Mouse (Mus musculus) cortical plate, adult 2 months (tissue): Measurements from ENCODE around the gene Unc5a.

Experiments used
- CTCF ChIP-seq: fragments of 200-500 bp; IDR thresholded peaks from 2 replicates; pipeline ENCODE4 v1.5.1; 2011; ENCODE audit warnings: mild to moderate bottlenecking, control low read depth, low read length; ENCODE audit not compliant: insufficient read depth; ENCODE audit errors: extremely low read depth
- POLR2A ChIP-seq: fragments of 200-500 bp; IDR thresholded peaks from 2 replicates; pipeline ENCODE4 v1.6.1; 2011; ENCODE audit warnings: mild to moderate bottlenecking, low read length, control low read depth; ENCODE audit not compliant: insufficient read depth; ENCODE audit errors: extremely low read depth

DNA sequence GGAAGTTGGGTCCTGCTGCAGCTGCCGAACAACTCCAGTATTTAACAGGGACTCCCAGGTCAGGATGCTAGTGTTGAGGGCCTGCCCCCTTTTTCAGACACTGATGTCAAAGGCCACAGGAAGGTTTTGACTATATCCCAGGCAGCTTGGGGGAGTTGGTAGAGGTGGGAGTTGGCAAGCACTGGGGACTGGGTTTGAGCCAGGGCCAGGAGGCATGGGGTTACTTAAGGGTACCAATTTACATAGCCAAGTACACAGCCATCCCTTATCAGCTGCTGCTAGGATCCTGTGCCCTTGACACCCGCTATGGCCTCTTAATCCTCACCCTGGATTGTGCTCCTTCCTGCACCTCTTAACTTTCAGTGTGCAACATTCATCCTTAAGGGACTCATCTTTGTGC lies 5.5 kb downstream of the Unc5a start:
- TF ChIP-seq POLR2A, result no peak
- no peak for TF ChIP-seq CTCF
